Mouse (Mus musculus) limb, embryonic 10.5 days (tissue): ENCODE measurements at regions not wholly inside any gene's neighbourhood (a gene's known extent, or its start where the extent isn't known, plus 50 kb on each side); places are given as distances from the start of the nearest gene placed in this dataset.

Experiments
- DNase-seq: peaks from one replicate; pipeline ENCODE4 v3.0.0-alpha.2; 2017; ENCODE audit warnings: low spot score
- H3K27ac ChIP-seq: fragments of 300-500 bp; sonication (generic); 2 replicates; pipeline ENCODE4 v1.5.1; 2016; ENCODE audit warnings: mild to moderate bottlenecking
- H3K27me3 ChIP-seq: fragments of 300-500 bp; sonication (generic); 2 replicates; pipeline ENCODE4 v1.6.1; 2016; ENCODE audit warnings: low read depth, mild to moderate bottlenecking; ENCODE audit not compliant: poor library complexity, severe bottlenecking
- H3K36me3 ChIP-seq: fragments of 300-500 bp; sonication (generic); 2 replicates; pipeline ENCODE4 v1.6.1; 2016; ENCODE audit warnings: mild to moderate bottlenecking, moderate library complexity
- H3K4me1 ChIP-seq: fragments of 300-500 bp; sonication (generic); 2 replicates; pipeline ENCODE4 v1.6.1; 2016
- H3K4me3 ChIP-seq: fragments of 300-500 bp; sonication (generic); 2 replicates; pipeline ENCODE4 v1.5.1; 2016; ENCODE audit warnings: mild to moderate bottlenecking, moderate library complexity
- H3K9me3 ChIP-seq: fragments of 300-500 bp; sonication (generic); replicated peaks from 2 replicates; pipeline ENCODE4 v1.6.1; 2016; ENCODE audit warnings: mild to moderate bottlenecking
- WGBS: fragments of 180-500 bp; shearing (Covaris S2); methylation state at CpG from one replicate; pipeline ENCODE4 v1.1.7; 2016; 5-methylcytosine and 5-hydroxymethylcytosine counted together

DNA sequence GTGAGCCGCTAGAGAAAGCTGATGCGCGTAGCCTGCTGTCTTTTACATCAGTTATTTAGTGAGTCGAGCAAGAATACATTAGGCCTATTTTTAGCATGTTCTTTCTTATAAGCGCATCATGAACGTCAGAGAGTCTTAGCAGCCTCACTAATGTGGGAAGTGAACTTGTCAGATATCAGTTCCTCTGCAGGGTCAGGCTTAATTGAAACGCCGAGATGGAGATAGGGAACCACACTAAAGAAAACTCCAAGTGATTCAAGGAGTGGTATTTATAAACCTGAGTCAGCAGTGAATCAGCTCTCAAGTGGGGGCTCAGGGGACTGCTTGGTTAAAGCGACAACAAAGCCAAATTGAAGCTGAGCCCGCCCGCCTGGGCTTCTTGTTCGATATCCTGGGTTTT is 75.7 kb upstream of the Zc3h12c start:
- WGBS: 78% methylated on average over 12 of the region's 12 CpGs
- Histone ChIP-seq H3K27ac (no peak overlapping the region), H3K36me3 (no peaks in the 10 kb centered on the region), H3K9me3 (no peaks in the 10 kb centered on the region), H3K4me1 (no peaks in the 10 kb centered on the region), H3K27me3 (no peaks in the 10 kb centered on the region), H3K4me3 (no peak overlapping the region)
- no peak for DNase-seq

DNA sequence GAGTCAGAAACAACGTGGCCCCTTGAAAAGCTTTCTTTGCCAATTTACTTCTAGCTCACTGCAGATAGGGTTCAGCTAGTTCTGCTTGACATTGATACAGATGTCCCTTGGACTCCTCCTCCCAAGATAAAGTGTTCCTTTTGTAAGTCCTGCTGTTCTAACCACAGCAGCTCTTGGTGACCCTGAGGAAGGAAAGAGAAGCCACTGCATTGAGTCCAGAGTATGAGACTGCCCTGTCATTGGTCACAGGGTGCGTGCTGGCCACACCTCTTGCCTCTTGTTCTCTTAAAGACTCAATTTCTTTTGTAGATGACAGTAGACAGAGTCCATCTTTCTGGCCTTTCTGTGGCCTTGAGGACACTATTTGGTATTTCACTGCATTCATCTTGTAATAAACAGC is 74.7 kb upstream of the Zc3h12c start:
- H3K27ac ChIP-seq: no peak overlapping the region
- no peaks in the 10 kb centered on the region for H3K27me3 ChIP-seq
- H3K4me1 ChIP-seq: no peaks in the 10 kb centered on the region
- 88% methylated on average over 2 of the region's 2 CpGs for WGBS
- no peak overlapping the region for H3K4me3 ChIP-seq
- H3K36me3 ChIP-seq: no peaks in the 10 kb centered on the region
- H3K9me3 ChIP-seq: no peaks in the 10 kb centered on the region
- DNase-seq: no peak

DNA sequence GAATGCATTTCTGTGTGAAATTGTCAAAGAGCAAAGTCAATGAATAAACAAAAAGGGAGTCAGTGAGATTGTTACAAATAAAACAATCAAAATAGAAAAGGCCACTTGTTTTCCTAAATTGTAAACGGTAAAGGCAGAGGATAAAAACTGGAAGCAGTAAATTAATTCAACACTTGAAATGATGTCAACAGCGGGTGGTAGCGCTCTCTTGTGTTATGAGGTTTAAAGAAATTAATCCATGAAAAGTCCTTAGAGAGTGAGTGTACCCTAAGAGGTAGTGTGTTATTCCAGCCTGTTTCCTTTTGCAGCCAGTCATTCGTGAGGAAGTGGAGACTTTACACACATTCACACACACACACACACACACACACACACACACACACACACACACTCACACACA is 73.2 kb upstream of the Zc3h12c start:
- Histone ChIP-seq H3K36me3 (no peaks in the 10 kb centered on the region), H3K27ac (no peak overlapping the region), H3K4me3 (no peak overlapping the region), H3K27me3 (no peaks in the 10 kb centered on the region), H3K9me3 (no peaks in the 10 kb centered on the region), H3K4me1 (peaks cover 8% of the 10 kb centered on the region)
- 92% methylated on average over 4 of the region's 4 CpGs for WGBS
- no peak for DNase-seq

DNA sequence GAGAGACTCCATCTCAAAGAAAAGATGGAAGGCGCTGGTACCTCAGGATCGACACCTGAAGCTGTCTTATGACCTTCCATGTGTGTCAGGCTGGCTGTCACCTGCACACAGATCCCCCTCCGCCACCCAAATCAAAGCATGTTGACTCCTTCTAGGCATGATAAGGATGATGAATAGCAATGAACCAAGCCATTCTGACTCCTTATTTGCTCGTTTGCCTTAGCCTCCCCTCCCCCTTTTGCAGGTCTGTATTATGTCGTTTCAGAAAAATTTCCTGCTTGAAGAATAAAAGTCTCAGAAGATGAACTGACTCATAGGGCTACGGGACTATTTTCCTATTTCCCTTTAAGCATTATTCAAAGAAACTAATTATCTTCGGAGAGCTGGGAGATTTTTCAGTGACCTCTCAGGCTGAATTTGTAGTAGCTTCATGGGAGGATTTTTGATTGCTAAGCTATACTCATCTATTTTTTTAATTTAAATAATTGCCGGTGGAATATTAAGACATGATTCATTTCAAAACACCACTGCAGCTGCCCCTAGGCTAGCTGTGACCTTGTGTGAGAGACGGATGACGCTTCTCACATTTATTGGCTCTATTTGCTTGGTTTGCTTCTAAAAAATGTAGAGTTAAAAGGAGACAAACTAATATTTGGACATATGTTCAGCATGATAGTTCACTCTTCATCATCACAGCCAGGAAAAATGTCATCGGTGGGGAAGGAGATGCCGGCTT is 72.4 kb upstream of the Zc3h12c start:
- no peaks in the 10 kb centered on the region for H3K36me3 ChIP-seq
- no peak overlapping the region for H3K27ac ChIP-seq
- no peaks in the 10 kb centered on the region for H3K27me3 ChIP-seq
- H3K4me1 ChIP-seq: peaks cover 8% of the 10 kb centered on the region
- no peak overlapping the region for H3K4me3 ChIP-seq
- H3K9me3 ChIP-seq: no peaks in the 10 kb centered on the region
- no peak for DNase-seq
- WGBS: 82% methylated on average over 12 of the region's 12 CpGs

DNA sequence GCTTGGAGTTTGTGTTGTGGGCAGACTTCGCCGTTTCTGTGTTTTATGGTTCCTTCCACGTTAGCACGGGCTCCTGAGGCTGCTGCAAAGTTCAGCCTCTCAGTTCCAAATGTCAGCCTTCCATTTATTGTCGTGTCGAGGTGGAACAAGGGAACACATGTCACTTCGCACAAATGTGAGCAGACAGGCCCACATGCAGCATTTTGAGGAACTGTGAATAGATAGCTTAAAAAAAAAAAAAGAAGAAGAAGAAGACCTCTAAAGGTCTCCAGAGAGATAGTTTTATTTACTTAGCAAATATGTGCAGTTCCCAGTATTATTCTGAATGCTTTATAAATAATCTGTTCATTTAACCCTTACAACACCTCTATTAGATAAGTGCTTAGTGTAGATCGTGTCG is 66.4 kb upstream of the Zc3h12c start:
- no peak for DNase-seq
- Histone ChIP-seq H3K36me3 (no peaks in the 10 kb centered on the region), H3K27ac (no peak overlapping the region), H3K27me3 (no peaks in the 10 kb centered on the region), H3K9me3 (no peaks in the 10 kb centered on the region), H3K4me3 (no peak overlapping the region), H3K4me1 (peaks cover 8% of the 10 kb centered on the region)
- 75% methylated on average over 9 of the region's 9 CpGs for WGBS

DNA sequence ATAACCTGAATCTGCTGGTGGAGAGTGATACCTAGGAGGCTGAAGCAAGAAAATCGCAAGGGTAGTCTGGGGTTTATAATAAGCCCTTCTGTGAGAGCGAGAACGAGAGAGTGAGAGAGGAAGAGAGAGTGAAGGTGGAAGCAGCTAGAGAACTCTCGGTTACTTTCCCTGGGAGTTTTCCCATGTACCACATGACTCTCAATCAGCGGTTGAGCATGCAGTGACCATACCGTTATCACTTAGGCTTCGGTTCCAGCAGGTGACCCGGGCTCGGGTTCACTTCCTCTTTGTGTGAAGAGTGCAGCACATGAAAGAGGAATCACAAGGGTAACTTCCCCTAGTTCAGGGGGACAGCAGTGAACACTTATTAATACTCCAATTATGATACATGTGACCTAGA is 61.2 kb upstream of the Zc3h12c start:
- WGBS: 91% methylated on average over 9 of the region's 9 CpGs

DNA sequence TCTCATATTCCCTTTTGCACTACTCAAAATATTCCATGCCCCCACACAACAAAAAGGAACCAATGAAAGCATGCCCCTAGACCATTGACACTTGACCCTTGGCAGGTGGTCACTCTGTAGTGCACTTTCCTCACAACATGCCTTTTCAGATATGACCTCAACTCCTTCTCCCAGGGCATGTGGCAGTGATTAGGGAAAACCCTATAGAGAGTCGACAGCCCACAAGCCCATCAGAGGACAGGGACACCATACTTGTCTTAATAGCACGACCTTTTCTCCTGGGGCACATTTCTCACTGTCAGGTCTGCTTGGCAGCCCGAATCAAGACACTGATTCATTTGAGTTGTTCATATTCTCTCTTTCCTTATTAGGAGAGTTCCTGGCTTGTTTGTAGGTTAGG is 57.3 kb upstream of the Zc3h12c start:
- H3K9me3 ChIP-seq: no peaks in the 10 kb centered on the region
- H3K36me3 ChIP-seq: no peaks in the 10 kb centered on the region
- H3K27me3 ChIP-seq: no peaks in the 10 kb centered on the region
- H3K4me1 ChIP-seq: no peaks in the 10 kb centered on the region
- H3K27ac ChIP-seq: no peak overlapping the region
- H3K4me3 ChIP-seq: no peak overlapping the region
- WGBS: 51% methylated on average over 3 of the region's 3 CpGs
- no peak for DNase-seq

More for the DNA sequence above, 61.2 kb upstream of the Zc3h12c start:
- H3K27ac ChIP-seq: no peak overlapping the region
- no peaks in the 10 kb centered on the region for H3K36me3 ChIP-seq
- H3K4me1 ChIP-seq: no peaks in the 10 kb centered on the region
- H3K27me3 ChIP-seq: no peaks in the 10 kb centered on the region
- H3K9me3 ChIP-seq: no peaks in the 10 kb centered on the region
- no peak overlapping the region for H3K4me3 ChIP-seq
- no peak for DNase-seq

DNA sequence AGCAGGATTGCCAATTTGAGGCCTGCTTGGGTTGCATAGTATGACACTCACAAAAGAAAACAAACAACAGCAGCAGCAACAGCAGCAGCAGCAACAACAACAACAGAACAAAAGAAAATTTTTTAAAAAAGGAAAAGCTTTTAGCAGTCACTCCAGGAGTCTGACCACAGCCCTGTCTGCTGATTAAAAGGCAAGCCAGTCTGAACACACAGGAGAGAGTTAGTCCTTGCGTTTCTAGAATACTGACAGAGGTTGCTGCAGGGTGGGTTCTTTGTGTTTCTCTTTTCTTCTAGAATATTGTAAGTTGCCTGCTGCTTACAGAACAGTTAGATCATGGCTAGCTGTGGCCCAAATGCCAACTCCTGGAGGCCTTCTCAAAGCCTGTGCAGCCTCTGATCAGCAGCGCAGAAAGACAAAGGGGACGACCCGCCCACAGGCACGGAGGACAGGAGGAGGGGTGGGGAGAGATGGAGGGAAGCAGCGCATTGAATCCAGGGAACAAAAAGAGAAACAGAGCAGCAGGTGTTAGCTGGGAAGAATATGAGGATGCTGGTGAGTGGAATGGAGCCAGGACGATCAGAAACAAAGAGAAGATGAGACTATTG is 55.2 kb upstream of the Zc3h12c start:
- WGBS: 53% methylated on average over 7 of the region's 7 CpGs
- no peak for DNase-seq
- Histone ChIP-seq H3K4me3 (no peak overlapping the region), H3K4me1 (no peaks in the 10 kb centered on the region), H3K27me3 (no peaks in the 10 kb centered on the region), H3K27ac (no peak overlapping the region), H3K9me3 (no peaks in the 10 kb centered on the region), H3K36me3 (no peaks in the 10 kb centered on the region)
